ENCODE assay signal across 10 mouse cellular contexts in the genomic region with DNA sequence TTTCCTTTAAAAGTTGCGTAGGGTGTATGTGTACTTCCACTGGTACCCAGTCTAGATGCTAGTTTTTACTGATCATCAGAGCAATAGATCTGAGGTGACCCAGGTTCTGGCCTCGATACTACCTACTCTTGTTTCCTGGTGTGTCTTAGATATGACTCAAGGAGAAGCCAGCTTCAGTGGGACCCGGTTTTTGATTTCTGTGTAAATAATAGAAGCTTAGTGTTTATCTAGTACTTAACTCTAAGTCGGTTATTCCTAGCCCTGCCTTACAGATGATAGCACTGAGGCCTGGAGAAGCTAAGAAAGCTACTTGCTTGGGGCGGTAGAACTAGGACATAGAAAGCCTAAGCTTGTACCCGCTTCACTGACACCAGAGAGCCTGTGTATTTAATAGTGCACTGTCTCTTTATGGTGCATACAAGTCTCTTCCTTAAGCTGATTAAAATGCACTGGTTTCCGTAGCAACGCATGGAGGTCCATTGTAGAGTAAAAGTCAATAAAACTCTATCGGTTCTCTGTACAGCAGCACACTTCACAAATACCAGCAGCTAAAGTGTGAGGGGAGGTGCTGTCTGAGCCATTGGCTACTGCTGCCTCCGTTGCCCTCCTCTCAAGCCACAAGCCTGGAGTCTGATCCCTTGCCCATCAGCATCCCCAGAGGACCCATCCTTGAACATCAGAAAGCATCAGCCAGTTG.
DNase-seq lines count a peak whose midpoint lies in the region; ATAC-seq lines count a peak whose summit lies in the region.
"Had no signal": no experiment of that assay in that cellular context is flagged by ENCODE, and none has a peak within 500 bp of the region (broad histone marks: within the 10 kb centered on the region; RNA-seq: fewer than 3 reads in every experiment).

No protein-coding gene starts in this region.

- ATAC-seq in forebrain, embryonic 15.5 days (replicated peaks), result peak; percentile 65

- H3K9ac ChIP-seq in forebrain, embryonic 15.5 days (replicated peaks), result no peak overlapping the region
- H3K9ac ChIP-seq: liver, embryonic 13.5 days had no signal

- H3K36me3 ChIP-seq in forebrain, embryonic 15.5 days, result no peaks in the 10 kb centered on the region
- H3K36me3 ChIP-seq: liver, embryonic 13.5 days had no signal

- H3K4me1 ChIP-seq in forebrain, embryonic 15.5 days, result peaks cover 44% of the 10 kb centered on the region
- H3K4me1 ChIP-seq: liver, embryonic 13.5 days had no signal

- 45% methylated on average over 10 of the region's 10 CpGs for WGBS in forebrain, embryonic 15.5 days

- no peak overlapping the region for H3K4me2 ChIP-seq in forebrain, embryonic 15.5 days (replicated peaks)
- H3K4me2 ChIP-seq: liver, embryonic 13.5 days had no signal

- peak overlapping the region; percentile 42 for H3K27ac ChIP-seq in forebrain, embryonic 15.5 days (replicated peaks)
- H3K27ac ChIP-seq: liver, embryonic 13.5 days had no signal

- H3K9me3 ChIP-seq in forebrain, embryonic 15.5 days, result no peaks in the 10 kb centered on the region
- H3K9me3 ChIP-seq: liver, embryonic 13.5 days had no signal

- DNase-seq in embryo, embryonic 10 days (ENCODE audit: low spot score), result peak; percentile 41
- no peak for DNase-seq in embryo, embryonic 9.5 days (ENCODE audit: extremely low spot score)
- DNase-seq in mesoderm, embryonic 11.5 days (ENCODE audit: low read depth, low spot score), result peak; percentile 55
- DNase-seq in retina, embryonic 14.5 days (ENCODE audit: low spot score), result peak; percentile 46
- DNase-seq in right cerebral cortex, adult 18-20 months, result no peak
- DNase-seq in cerebellum, postnatal 4 days (ENCODE audit: low spot score in 2 of 2), result no peak
- no peak for DNase-seq in adrenal gland, adult 18-20 months (ENCODE audit: low spot score in 2 of 2)
- DNase-seq: kidney, adult 11 months; liver, embryonic 13.5 days had no signal

- no peaks in the 10 kb centered on the region for H3K27me3 ChIP-seq in forebrain, embryonic 15.5 days
- H3K27me3 ChIP-seq: liver, embryonic 13.5 days had no signal

- H3K4me3 ChIP-seq in forebrain, embryonic 15.5 days, result no peak overlapping the region
- H3K4me3 ChIP-seq: liver, embryonic 13.5 days had no signal

Comparison
In these comparisons a context has a peak if more than half of its experiments do, and no peak if none do; other contexts are left out.
1. DNase-seq: peak in embryo, embryonic 10 days (single experiment), mesoderm, embryonic 11.5 days (single experiment) and retina, embryonic 14.5 days (single experiment); none in embryo, embryonic 9.5 days (single experiment), right cerebral cortex, adult 18-20 months (single experiment), cerebellum, postnatal 4 days (0 of 2) and adrenal gland, adult 18-20 months (0 of 2).